Comparison of ENCODE assay signal across 8 mouse cellular contexts in the genomic region with DNA sequence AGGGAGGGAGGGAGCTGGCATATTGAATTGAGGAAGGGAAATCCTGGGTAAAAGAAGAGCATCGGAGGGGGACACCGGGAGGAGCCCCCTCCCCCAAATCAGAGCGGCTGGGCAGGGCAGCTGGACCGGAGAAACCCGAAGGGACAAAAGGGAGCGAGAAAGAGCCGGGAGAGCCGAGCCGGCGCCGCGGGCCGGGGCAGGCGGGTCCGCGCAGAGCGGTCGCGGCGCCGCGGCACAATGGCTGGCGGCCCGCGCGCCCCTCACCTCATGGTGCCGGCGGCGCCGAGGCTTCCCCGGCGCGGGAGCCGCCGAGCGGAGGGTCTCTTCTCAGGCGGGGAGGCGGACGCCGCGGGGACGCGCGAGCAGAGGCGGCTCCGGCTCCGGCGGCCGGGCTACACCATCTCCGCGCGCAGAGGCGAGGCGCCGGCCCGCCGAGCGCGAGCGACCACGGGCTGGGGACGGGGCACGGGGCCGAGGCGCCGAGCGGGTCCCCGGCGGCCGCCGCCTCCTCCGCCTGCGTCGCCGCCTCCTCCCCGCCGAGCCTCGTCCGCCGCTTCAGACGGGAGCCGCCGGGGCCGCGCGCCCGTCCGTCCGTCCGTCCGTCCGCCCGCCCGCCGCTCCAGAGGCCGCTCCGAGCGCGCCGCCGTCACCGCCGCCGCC. TPM values are rescaled to one million over a fixed set of nuclear protein-coding genes. Genes with fewer than 3 reads are reported as not detected.
DNase-seq lines count a peak whose midpoint lies in the region; ATAC-seq and TF ChIP-seq lines count a peak whose summit lies in the region.

No protein-coding gene starts in this region.

- TF ChIP-seq EP300 in liver, postnatal 0 days (IDR thresholded peaks at IDR 0.05; ENCODE audit: low read depth), result no peak

- H3K4me1 ChIP-seq in hindbrain, embryonic 10.5 days (replicated peaks), result peaks cover 31% of the 10 kb centered on the region
- no peaks in the 10 kb centered on the region for H3K4me1 ChIP-seq in liver, postnatal 0 days (ENCODE audit: insufficient read depth)
- no peaks in the 10 kb centered on the region for H3K4me1 ChIP-seq in stomach, embryonic 14.5 days (ENCODE audit: control insufficient read depth, insufficient read depth, low read length)

- peak; percentile 12 for DNase-seq in kidney, adult 11 months
- DNase-seq in kidney, adult 9 months, result no peak
- peak; percentile 66 for DNase-seq in MN1 (ENCODE audit: low spot score)
- peak; percentile 72 for DNase-seq in embryo, embryonic 9.5 days (ENCODE audit: extremely low spot score)
- peak; percentile 67 for DNase-seq in hindbrain, embryonic 10.5 days (ENCODE audit: low spot score)
- DNase-seq in liver, postnatal 0 days, result peak; percentile 41

- peaks cover 17% of the 10 kb centered on the region for H3K36me3 ChIP-seq in hindbrain, embryonic 10.5 days
- no peaks in the 10 kb centered on the region for H3K36me3 ChIP-seq in liver, postnatal 0 days (replicated peaks; ENCODE audit: insufficient read depth, low read length)
- no peaks in the 10 kb centered on the region for H3K36me3 ChIP-seq in stomach, embryonic 14.5 days (ENCODE audit: control insufficient read depth, insufficient read depth, low read length)

- TF ChIP-seq CTCF in liver, postnatal 0 days (IDR thresholded peaks at IDR 0.05; ENCODE audit: low read depth), result no peak

- peak overlapping the region; percentile 99 for H3K27ac ChIP-seq in hindbrain, embryonic 10.5 days
- no peak overlapping the region for H3K27ac ChIP-seq in liver, postnatal 0 days (ENCODE audit: low read depth)
- H3K27ac ChIP-seq in stomach, embryonic 14.5 days (ENCODE audit: low read length), result peak overlapping the region; percentile 92

- peak; percentile 47; the same call in 1 of the 2 replicates for ATAC-seq in liver, postnatal 0 days
- peak; percentile 56 for ATAC-seq in stomach, embryonic 14.5 days (ENCODE audit: insufficient number of reproducible peaks, insufficient read depth, low FRiP score, low read depth)
- ATAC-seq in inflammation-experienced regulatory T-cells, adult 6 months, result no peak

- 0 out of 2 replicates have a peak, but pooled peaks cover 5% of the 10 kb centered on the region for H3K27me3 ChIP-seq in hindbrain, embryonic 10.5 days (ENCODE audit: insufficient read depth, poor library complexity, severe bottlenecking)
- H3K27me3 ChIP-seq in liver, postnatal 0 days (ENCODE audit: insufficient read depth, low read length), result peaks cover 45% of the 10 kb centered on the region
- no peaks in the 10 kb centered on the region for H3K27me3 ChIP-seq in stomach, embryonic 14.5 days (ENCODE audit: control insufficient read depth, insufficient read depth, low read length)

- WGBS in hindbrain, embryonic 10.5 days, result under 1% methylated on average over 102 of the region's 104 CpGs
- 4% methylated on average over 16 of the region's 104 CpGs for WGBS in liver, postnatal 0 days (ENCODE audit: insufficient replicate concordance)
- WGBS in stomach, embryonic 14.5 days, result 1% methylated on average over 62 of the region's 104 CpGs

- no peaks in the 10 kb centered on the region for H3K9me3 ChIP-seq in hindbrain, embryonic 10.5 days
- H3K9me3 ChIP-seq in liver, postnatal 0 days (ENCODE audit: low read length), result no peaks in the 10 kb centered on the region
- no peaks in the 10 kb centered on the region for H3K9me3 ChIP-seq in stomach, embryonic 14.5 days (ENCODE audit: control insufficient read depth, low read depth, low read length)

- H3K9ac ChIP-seq in liver, postnatal 0 days (replicated peaks), result peak overlapping the region; percentile 14
- peak overlapping the region; percentile 95 for H3K9ac ChIP-seq in stomach, embryonic 14.5 days (replicated peaks; ENCODE audit: low read depth, low read length)

- peak overlapping the region; percentile 76 for H3K4me2 ChIP-seq in liver, postnatal 0 days (ENCODE audit: low read depth, low read length)
- peak overlapping the region; percentile 62 for H3K4me2 ChIP-seq in stomach, embryonic 14.5 days (replicated peaks; ENCODE audit: low read depth, low read length)

- peak overlapping the region; percentile 73 for H3K4me3 ChIP-seq in hindbrain, embryonic 10.5 days
- H3K4me3 ChIP-seq in liver, postnatal 0 days (ENCODE audit: low read depth, low read length), result peak overlapping the region; percentile 50
- peak overlapping the region; percentile 71 for H3K4me3 ChIP-seq in stomach, embryonic 14.5 days (ENCODE audit: low read depth, low read length)

RNA-seq across cellular contexts. Expression of a gene that starts 0.4 kb away (rescaled TPM):
- polyA plus RNA-seq in hindbrain, embryonic 10.5 days (2016; fragmentation: Nextera tagmentation; extraction: Ambion mirVana), result 24.4 and 29.0 TPM in 2 replicates
- 0.36 and 0.41 TPM in 2 replicates for polyA plus RNA-seq in liver, postnatal 0 days (2015; fragmentation: Nextera tagmentation; extraction: Ambion mirVana)
- polyA plus RNA-seq in stomach, embryonic 14.5 days (2014; fragmentation: Nextera tagmentation; extraction: Ambion mirVana), result 34.6 and 39.2 TPM in 2 replicates
- under 1 TPM in 2 of 3 experiments, not detected in 1; 0.31 to 0.74 TPM for polyA plus RNA-seq in inflammation-experienced regulatory T-cells, adult 6 months (2017; shearing (Covaris generic))

Comparison
In these comparisons a context has a peak if more than half of its experiments do, and no peak if none do; other contexts are left out.
1. RNA of a gene that starts 0.4 kb away (polyA plus RNA-seq): 34.6 to 39.2 TPM in stomach, embryonic 14.5 days and 24.4 to 29.0 TPM in hindbrain, embryonic 10.5 days; 0.36 to 0.41 TPM in liver, postnatal 0 days and 0.31 to 0.74 TPM in inflammation-experienced regulatory T-cells, adult 6 months; every median in the first group is over 10 times any median in the second.
2. Peak in every context shown above with its lines, with median percentiles within 50 percentile points of each other: H3K4me3 ChIP-seq.